18 mouse cellular contexts compared by ENCODE assay signal in genomic region chr15:42912880-42913279, GRCm38 (mm10).
DNase-seq lines count a peak whose midpoint lies in the region; ATAC-seq and TF ChIP-seq lines count a peak whose summit lies in the region.
"Had no signal": no experiment of that assay in that cellular context is flagged by ENCODE, and none has a peak within 500 bp of the region (broad histone marks: within the 10 kb centered on the region; RNA-seq: fewer than 3 reads in every experiment).

No protein-coding gene starts in this region.

- no peaks in the 10 kb centered on the region for H3K9me3 ChIP-seq in hindbrain, embryonic 10.5 days
- H3K9me3 ChIP-seq in hindbrain, embryonic 12.5 days (replicated peaks): no peaks in the 10 kb centered on the region
- H3K9me3 ChIP-seq in hindbrain, embryonic 13.5 days: no peaks in the 10 kb centered on the region
- no peaks in the 10 kb centered on the region for H3K9me3 ChIP-seq in midbrain, embryonic 15.5 days
- H3K9me3 ChIP-seq: heart, embryonic 13.5 days had no signal

- peak; percentile 40; the same call in 1 of the 2 replicates for ATAC-seq in cerebellum, adult (ENCODE audit: insufficient number of reproducible peaks, low FRiP score, low TSS enrichment)
- ATAC-seq in hindbrain, embryonic 12.5 days (ENCODE audit: low FRiP score): no peak; the same call in 1 of the 2 replicates
- ATAC-seq in hindbrain, embryonic 13.5 days (ENCODE audit: low FRiP score): peak; percentile 68
- 0 out of 2 replicates have a peak, but pooled peaks have one; percentile 25 for ATAC-seq in midbrain, embryonic 15.5 days (replicated peaks)

- TF ChIP-seq CTCF in lung, adult 2 months (IDR thresholded peaks at IDR 0.05; ENCODE audit: insufficient read depth, low read length): no peak

- H3K9ac ChIP-seq in hindbrain, embryonic 12.5 days: no peak overlapping the region
- no peak overlapping the region for H3K9ac ChIP-seq in hindbrain, embryonic 13.5 days
- H3K9ac ChIP-seq in midbrain, embryonic 15.5 days: no peak overlapping the region
- H3K9ac ChIP-seq: heart, embryonic 13.5 days had no signal

- TF ChIP-seq POLR2A in lung, adult 2 months (IDR thresholded peaks at IDR 0.05; ENCODE audit: borderline replicate concordance, extremely low read depth, low read depth, low read length): no peak

- 60% methylated on average over 4 of the region's 4 CpGs for WGBS in hindbrain, embryonic 10.5 days
- WGBS in hindbrain, embryonic 12.5 days: 47% methylated on average over 4 of the region's 4 CpGs
- WGBS in hindbrain, embryonic 13.5 days: 52% methylated on average over 4 of the region's 4 CpGs
- WGBS in midbrain, embryonic 15.5 days: 73% methylated on average over 4 of the region's 4 CpGs
- 61% methylated on average over 4 of the region's 4 CpGs for WGBS in lung, adult 2 months

- H3K4me1 ChIP-seq in hindbrain, embryonic 10.5 days (replicated peaks): peaks cover 12% of the 10 kb centered on the region
- no peaks in the 10 kb centered on the region for H3K4me1 ChIP-seq in hindbrain, embryonic 12.5 days
- peaks cover 7% of the 10 kb centered on the region for H3K4me1 ChIP-seq in hindbrain, embryonic 13.5 days (replicated peaks)
- no peaks in the 10 kb centered on the region for H3K4me1 ChIP-seq in midbrain, embryonic 15.5 days
- H3K4me1 ChIP-seq in lung, adult 2 months (ENCODE audit: control insufficient read depth, insufficient read depth, low read length): no peaks in the 10 kb centered on the region
- H3K4me1 ChIP-seq: heart, embryonic 13.5 days had no signal

- H3K27me3 ChIP-seq in hindbrain, embryonic 10.5 days (ENCODE audit: insufficient read depth, poor library complexity, severe bottlenecking): no peaks in the 10 kb centered on the region
- H3K27me3 ChIP-seq in hindbrain, embryonic 12.5 days: no peaks in the 10 kb centered on the region
- no peaks in the 10 kb centered on the region for H3K27me3 ChIP-seq in hindbrain, embryonic 13.5 days
- no peaks in the 10 kb centered on the region for H3K27me3 ChIP-seq in midbrain, embryonic 15.5 days (replicated peaks)
- H3K27me3 ChIP-seq: heart, embryonic 13.5 days had no signal

- DNase-seq in cerebellum, adult 8-10 months: no peak
- peak; percentile 5 for DNase-seq in hindbrain, embryonic 10.5 days (ENCODE audit: low spot score)
- DNase-seq in lung, postnatal 4 days: no peak
- no peak for DNase-seq in lung, adult 2 months
- DNase-seq: adrenal gland, adult 2 months; cerebellum, adult 11 months; kidney, adult 9 months; kidney, postnatal 36 days; layer of hippocampus, adult 9-11 months; lung, adult 18-20 months; right cerebral cortex, adult 18-20 months had no signal

- no peaks in the 10 kb centered on the region for H3K36me3 ChIP-seq in hindbrain, embryonic 10.5 days
- H3K36me3 ChIP-seq in hindbrain, embryonic 12.5 days: no peaks in the 10 kb centered on the region
- no peaks in the 10 kb centered on the region for H3K36me3 ChIP-seq in hindbrain, embryonic 13.5 days
- H3K36me3 ChIP-seq in midbrain, embryonic 15.5 days (replicated peaks): no peaks in the 10 kb centered on the region
- H3K36me3 ChIP-seq: heart, embryonic 13.5 days had no signal

- H3K4me2 ChIP-seq in hindbrain, embryonic 12.5 days (replicated peaks): no peak overlapping the region
- H3K4me2 ChIP-seq in hindbrain, embryonic 13.5 days: no peak overlapping the region
- no peak overlapping the region for H3K4me2 ChIP-seq in midbrain, embryonic 15.5 days
- H3K4me2 ChIP-seq: heart, embryonic 13.5 days; liver, embryonic 11.5 days had no signal

- H3K27ac ChIP-seq in hindbrain, embryonic 10.5 days: peak overlapping the region; percentile 26; the same call in 1 of the 2 replicates
- H3K27ac ChIP-seq in hindbrain, embryonic 12.5 days: no peak overlapping the region
- no peak overlapping the region for H3K27ac ChIP-seq in hindbrain, embryonic 13.5 days
- H3K27ac ChIP-seq in midbrain, embryonic 15.5 days: no peak overlapping the region
- H3K27ac ChIP-seq: heart, embryonic 13.5 days; left cerebral cortex, adult 2 months had no signal

- no peak overlapping the region for H3K4me3 ChIP-seq in hindbrain, embryonic 10.5 days
- H3K4me3 ChIP-seq in hindbrain, embryonic 12.5 days: no peak overlapping the region
- H3K4me3 ChIP-seq in hindbrain, embryonic 13.5 days: no peak overlapping the region
- H3K4me3 ChIP-seq in midbrain, embryonic 15.5 days: no peak overlapping the region
- H3K4me3 ChIP-seq in lung, adult 2 months (replicated peaks; ENCODE audit: extremely low read depth, low read depth, low read length): no peak overlapping the region
- H3K4me3 ChIP-seq: heart, embryonic 13.5 days; left cerebral cortex, adult 2 months had no signal
